ENCODE assay signal across 19 mouse cellular contexts in genomic region chr14:101652571-101652970, GRCm38 (mm10). TPM values are rescaled to one million over a fixed set of nuclear protein-coding genes. Genes with fewer than 3 reads are reported as not detected.
DNase-seq lines count a peak whose midpoint lies in the region; ATAC-seq lines count a peak whose summit lies in the region.
"Had no signal": no experiment of that assay in that cellular context is flagged by ENCODE, and none has a peak within 500 bp of the region (broad histone marks: within the 10 kb centered on the region; RNA-seq: fewer than 3 reads in every experiment).

No protein-coding gene starts in this region.

- no peak overlapping the region for H3K4me2 ChIP-seq in midbrain, embryonic 11.5 days

- H3K36me3 ChIP-seq in midbrain, embryonic 11.5 days (ENCODE audit: control insufficient read depth, insufficient read depth, low read length), result no peaks in the 10 kb centered on the region
- H3K36me3 ChIP-seq: embryonic facial prominence, embryonic 12.5 days; kidney, embryonic 15.5 days; limb, embryonic 13.5 days had no signal

- no peak overlapping the region for H3K27ac ChIP-seq in midbrain, embryonic 11.5 days (ENCODE audit: low read depth, low read length)
- H3K27ac ChIP-seq: embryonic facial prominence, embryonic 12.5 days; heart, adult 2 months; kidney, embryonic 15.5 days; limb, embryonic 13.5 days; liver, embryonic 14.5 days had no signal

- H3K4me1 ChIP-seq in midbrain, embryonic 11.5 days (ENCODE audit: control insufficient read depth, insufficient read depth, low read length), result peaks cover 3% of the 10 kb centered on the region; the same call in 1 of the 2 replicates

- peak; percentile 21 for DNase-seq in cerebellum, adult 11-12 months
- DNase-seq in cerebellum, adult 8-10 months, result no peak
- DNase-seq in heart, adult 18-20 months, result peak; percentile 17 to 41
- no peak for DNase-seq in heart, postnatal 14 days
- DNase-seq in 3T3-L1 (ENCODE audit: low read depth, low spot score), result peak; percentile 21
- DNase-seq in adipocyte (ENCODE audit: low spot score), result peak; percentile 82
- DNase-seq in midbrain, embryonic 11.5 days (ENCODE audit: low spot score, missing footprints), result no peak
- DNase-seq: B cell, adult 2 months; cerebellum, postnatal 10 days; gastrocnemius, postnatal 10 days; heart, adult 2 months; layer of hippocampus, adult 9-11 months; lung, embryonic 14.5 days; thymus, postnatal 25 days had no signal

- 92% methylated on average over 6 of the region's 6 CpGs for WGBS in midbrain, embryonic 11.5 days

- intact Hi-C loops in heart, postnatal 14 days (cut with DNase I), result loop anchor here (2.0 to 10.0 kb wide), 2 partner anchors 136 to 292 kb away; no protein-coding TSS in a partner anchor

- no peak for ATAC-seq in midbrain, embryonic 11.5 days (ENCODE audit: low FRiP score)

- H3K27me3 ChIP-seq in midbrain, embryonic 11.5 days (ENCODE audit: control insufficient read depth, insufficient read depth, low read length), result no peaks in the 10 kb centered on the region
- H3K27me3 ChIP-seq: embryonic facial prominence, embryonic 12.5 days; kidney, embryonic 15.5 days; limb, embryonic 13.5 days had no signal

- no peaks in the 10 kb centered on the region for H3K9me3 ChIP-seq in midbrain, embryonic 11.5 days (ENCODE audit: control insufficient read depth, low read length)
- H3K9me3 ChIP-seq: embryonic facial prominence, embryonic 12.5 days; kidney, embryonic 15.5 days; limb, embryonic 13.5 days; megakaryocyte, embryonic 14.5 days had no signal

- no peak overlapping the region for H3K9ac ChIP-seq in midbrain, embryonic 11.5 days (ENCODE audit: low read length)
- H3K9ac ChIP-seq: embryonic facial prominence, embryonic 12.5 days; kidney, embryonic 15.5 days; limb, embryonic 13.5 days; liver, embryonic 14.5 days; lung, embryonic 14.5 days had no signal

- no peak overlapping the region for H3K4me3 ChIP-seq in midbrain, embryonic 11.5 days (ENCODE audit: low read depth, low read length)
- H3K4me3 ChIP-seq: embryonic facial prominence, embryonic 12.5 days; heart, adult 2 months had no signal

RNA-seq across cellular contexts. Expression of gene Uchl3, which starts 1.2 kb away (rescaled TPM):
- 10 to 100 TPM; 40.0 to 42.4 TPM for total RNA-seq in heart, adult 18-20 months (2021)
- total RNA-seq in heart, postnatal 14 days (2021), result 10 to 100 TPM; 23.6 to 26.7 TPM
- polyA plus RNA-seq in midbrain, embryonic 11.5 days (2014; fragmentation: Nextera tagmentation; extraction: Ambion mirVana), result 164 TPM in 2 replicates

RNA-seq across cellular contexts. Expression of gene Commd6, which starts 12.1 kb away (rescaled TPM):
- 10 to 100 TPM; 34.6 to 35.5 TPM for total RNA-seq in heart, adult 18-20 months (2021)
- 10 to 100 TPM; 26.0 to 29.4 TPM for total RNA-seq in heart, postnatal 14 days (2021)
- 119 and 121 TPM in 2 replicates for polyA plus RNA-seq in midbrain, embryonic 11.5 days (2014; fragmentation: Nextera tagmentation; extraction: Ambion mirVana)

RNA-seq across cellular contexts. Expression of gene Tbc1d4, which starts 43.6 kb away (rescaled TPM):
- total RNA-seq in heart, adult 18-20 months (2021), result 100 to 1,000 TPM in 1 of 2 experiments, 10 to 100 TPM in 1; 89.3 to 105 TPM
- total RNA-seq in heart, postnatal 14 days (2021), result 10 to 100 TPM; 43.4 to 47.7 TPM
- 4.1 and 4.5 TPM in 2 replicates for polyA plus RNA-seq in midbrain, embryonic 11.5 days (2014; fragmentation: Nextera tagmentation; extraction: Ambion mirVana)

Comparison
In these comparisons a context has a peak if more than half of its experiments do, and no peak if none do; other contexts are left out.
1. DNase-seq: peak in cerebellum, adult 11-12 months (single experiment), heart, adult 18-20 months (2 of 2), 3T3-L1 (single experiment) and adipocyte (single experiment); none in cerebellum, adult 8-10 months (single experiment), heart, postnatal 14 days (0 of 2) and midbrain, embryonic 11.5 days (single experiment).